Mouse (Mus musculus) layer of hippocampus, adult 8-10 months (tissue): ENCODE measurements around the gene Lrrd1. TPM values are rescaled to one million over a fixed set of nuclear protein-coding genes. Genes with fewer than 3 reads are reported as not detected.
"Not testable (repeated sequence)": the region's sequence is repeated elsewhere in the genome, so short reads cannot be mapped to it uniquely, and the experiment has no call there.

Experiments
- DNase-seq, 2 experiments: peaks; one replicate each; pipeline ENCODE4 v3.0.0; 2022; ENCODE audit warnings: low spot score in 2 of 2
- total RNA-seq, 4 experiments: library from RNA; stranded (reverse); gene quantifications; 2 replicates each; pipeline ENCODE4 v1.2.4; 2022

The Lrrd1 gene
- total RNA-seq, result under 1 TPM; 0.14 to 0.49 (median 0.30) TPM

DNA sequence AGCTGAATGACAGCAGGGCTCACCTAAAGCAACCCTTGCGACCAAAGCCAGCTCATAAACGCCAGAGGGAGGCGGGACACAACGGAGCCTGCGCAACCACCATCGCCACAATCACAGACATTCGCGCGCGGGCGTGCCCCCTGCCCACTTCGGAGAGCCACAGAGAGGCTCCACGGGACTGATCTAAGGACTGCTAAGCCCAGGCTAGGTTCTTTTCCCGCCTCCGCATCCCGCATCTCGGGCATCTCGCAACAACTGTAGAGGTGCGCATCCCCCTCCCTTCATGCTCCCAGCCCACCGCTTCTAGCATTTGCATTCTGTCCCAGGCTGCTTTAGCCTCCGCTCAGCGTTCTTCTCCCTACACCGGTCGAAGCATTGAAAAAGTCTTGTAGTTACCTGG, at the start of gene Lrrd1:
Gene Lrrd1 (plus strand): TSS at position 148 of the 400 bp plus-strand sequence.
- no peak for DNase-seq

DNA sequence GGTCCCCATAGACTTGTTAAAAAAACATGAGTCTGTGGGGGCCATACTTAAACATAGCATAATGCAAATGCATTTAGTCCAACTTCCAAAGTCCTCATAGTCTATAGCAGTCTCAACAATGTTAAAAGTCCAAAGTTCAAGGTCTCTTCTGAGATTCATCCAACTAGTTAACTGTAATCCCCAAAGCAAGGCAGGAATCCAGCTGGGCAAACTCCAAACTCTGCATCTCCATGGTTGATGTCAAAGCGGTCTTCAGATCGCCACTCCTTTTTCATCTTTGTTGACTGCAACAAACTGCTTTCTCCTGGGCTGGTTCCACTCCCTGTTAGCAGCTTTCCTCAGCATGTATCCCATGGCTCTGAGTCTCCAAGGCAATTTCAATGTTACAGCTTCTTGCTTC, 47.9 kb upstream of the Lrrd1 start:
- not testable (repeated sequence) for DNase-seq

DNA sequence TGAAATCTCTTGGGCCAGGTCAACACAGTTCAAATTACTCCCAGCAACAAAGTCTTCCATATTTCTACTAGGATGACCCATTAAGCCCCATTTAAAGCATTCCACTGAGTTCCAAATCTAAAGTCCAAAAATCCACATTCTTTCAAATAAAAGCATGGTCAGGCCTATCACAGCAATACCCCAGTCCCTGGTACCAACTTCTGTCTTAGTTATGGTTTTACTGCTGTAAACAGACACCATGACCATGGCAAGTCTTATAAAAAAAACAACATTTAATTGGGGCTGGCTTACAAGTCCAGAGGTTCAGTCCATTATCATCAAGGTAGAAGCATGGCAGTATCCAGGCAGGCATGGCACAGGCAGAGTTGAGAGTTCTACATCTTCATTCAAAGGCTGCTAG, 46.3 kb upstream of the Lrrd1 start:
- not testable (repeated sequence) for DNase-seq

DNA sequence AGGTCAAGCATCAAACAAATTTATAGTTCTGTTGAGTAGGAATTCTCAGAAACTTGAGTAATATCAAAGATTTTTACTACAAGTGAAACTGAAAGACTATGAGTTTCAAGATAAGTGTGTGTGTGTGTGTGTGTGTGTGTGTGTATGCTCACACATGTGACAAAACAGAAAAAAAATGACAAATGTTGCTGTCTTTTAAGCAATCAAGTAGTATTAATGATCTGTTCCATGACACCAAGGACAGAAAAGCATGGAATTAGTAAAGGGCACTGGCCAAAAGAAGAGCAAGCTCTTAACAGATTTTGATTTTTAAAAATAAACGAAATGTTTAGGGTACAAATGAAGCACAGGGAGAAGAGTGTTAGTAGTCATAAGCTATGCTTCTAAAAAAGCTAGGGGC, 44.9 kb upstream of the Lrrd1 start:
- no peak for DNase-seq

DNA sequence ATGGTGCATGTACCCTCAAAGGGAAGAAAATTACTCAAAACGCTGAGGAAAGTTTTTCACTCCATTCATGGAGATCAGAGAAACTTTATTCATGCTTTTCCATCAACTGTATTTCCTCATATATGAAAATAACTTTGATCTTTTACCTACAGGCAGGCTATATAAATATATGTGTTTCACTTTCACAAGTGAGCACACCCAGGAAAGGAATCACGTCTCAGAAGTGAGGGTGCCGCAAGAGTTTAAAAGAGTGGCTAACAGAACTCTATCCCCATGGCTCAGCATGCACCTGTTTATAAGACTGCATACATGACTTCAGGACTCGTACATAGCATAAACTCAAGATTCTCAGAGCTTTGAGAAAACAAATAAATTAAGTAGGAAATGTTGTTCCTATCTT, 44.1 kb upstream of the Lrrd1 start:
- no peak for DNase-seq

DNA sequence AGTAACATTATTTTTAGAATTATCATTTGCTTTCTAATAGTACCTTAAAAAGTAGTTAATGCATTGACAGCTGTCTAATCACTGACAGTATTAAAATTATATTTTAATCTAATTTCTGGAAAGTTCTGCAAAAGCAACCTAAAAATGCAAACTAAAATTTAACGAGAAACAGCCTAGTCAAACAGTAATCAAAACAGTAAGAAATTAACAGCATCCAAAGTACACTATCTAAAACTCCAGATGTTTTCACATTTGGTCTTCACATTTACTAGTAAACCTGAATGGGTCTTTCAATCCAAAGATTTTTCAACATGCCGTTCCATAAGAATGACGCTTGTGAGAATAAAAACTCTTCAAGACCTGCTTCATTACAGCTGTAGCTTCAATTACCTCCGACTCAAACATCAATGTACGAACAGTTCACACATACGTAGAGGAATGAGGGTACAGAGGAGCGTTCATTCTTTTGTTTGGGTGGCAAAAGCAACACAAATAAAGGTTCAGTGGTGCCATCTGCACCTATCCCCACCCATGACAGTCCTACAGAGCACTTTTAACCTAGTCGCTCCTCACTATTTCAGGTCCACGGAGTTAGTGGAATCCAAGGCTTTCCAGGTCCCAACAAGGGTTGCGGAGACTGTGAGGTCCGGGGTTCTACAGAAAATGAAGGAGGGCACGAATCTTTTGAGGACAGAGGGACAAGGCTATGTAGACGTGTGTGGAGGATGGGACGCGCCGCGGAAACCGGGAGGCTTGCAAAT, 43.1 kb upstream of the Lrrd1 start:
- DNase-seq, result peak in 1 of 2 experiments; percentile 20

DNA sequence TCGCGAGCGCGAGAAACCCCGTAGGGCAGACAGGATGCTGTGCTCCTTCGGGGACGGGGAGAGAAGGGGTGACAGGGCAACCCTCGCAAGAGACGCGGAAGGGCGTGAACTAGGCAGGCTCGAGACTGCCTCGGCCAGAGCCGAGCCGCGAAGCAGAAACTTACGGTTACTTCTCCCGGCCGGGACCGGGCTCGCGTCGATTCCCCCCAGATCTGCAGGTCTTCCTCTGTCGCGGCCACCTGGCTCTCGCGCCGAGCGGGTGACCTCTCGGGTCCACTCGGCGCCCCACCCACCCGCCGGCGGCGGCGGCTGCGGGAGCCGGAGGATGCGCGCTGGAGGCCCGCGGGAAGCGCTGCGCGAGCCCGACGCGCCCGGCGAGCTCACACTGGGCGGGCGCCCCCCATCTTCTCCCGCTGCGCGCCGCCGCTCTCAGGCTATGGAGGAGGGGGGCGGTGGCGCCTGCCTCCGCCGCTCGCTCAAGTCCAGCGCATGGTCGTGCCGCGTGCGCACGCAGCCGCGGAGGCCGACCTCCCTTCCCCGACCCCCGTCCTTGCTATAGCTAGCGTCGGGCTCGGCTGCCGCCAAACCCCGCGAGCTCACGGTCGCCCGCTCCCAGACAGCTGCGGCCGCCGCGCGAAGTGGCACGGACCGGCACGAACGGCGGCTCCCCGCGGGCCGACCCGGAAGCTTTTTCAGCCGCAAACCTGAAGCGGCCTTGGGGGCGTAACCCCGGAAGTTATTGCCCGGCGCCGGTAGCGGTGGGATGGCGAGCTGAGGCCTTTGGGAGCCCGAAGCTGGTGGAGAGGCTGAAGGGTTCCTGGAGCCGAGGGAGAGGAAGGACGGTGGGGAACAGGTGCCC, 42.3 kb upstream of the Lrrd1 start, which contains the start of the genes Ankib1 and Krit1:
Gene Ankib1 (minus strand): TSS at position 493 of the 859 bp plus-strand sequence.
Gene Krit1 (plus strand): TSS at position 752 of the 859 bp plus-strand sequence.
- DNase-seq, result peak; percentile 83 to 88

DNA sequence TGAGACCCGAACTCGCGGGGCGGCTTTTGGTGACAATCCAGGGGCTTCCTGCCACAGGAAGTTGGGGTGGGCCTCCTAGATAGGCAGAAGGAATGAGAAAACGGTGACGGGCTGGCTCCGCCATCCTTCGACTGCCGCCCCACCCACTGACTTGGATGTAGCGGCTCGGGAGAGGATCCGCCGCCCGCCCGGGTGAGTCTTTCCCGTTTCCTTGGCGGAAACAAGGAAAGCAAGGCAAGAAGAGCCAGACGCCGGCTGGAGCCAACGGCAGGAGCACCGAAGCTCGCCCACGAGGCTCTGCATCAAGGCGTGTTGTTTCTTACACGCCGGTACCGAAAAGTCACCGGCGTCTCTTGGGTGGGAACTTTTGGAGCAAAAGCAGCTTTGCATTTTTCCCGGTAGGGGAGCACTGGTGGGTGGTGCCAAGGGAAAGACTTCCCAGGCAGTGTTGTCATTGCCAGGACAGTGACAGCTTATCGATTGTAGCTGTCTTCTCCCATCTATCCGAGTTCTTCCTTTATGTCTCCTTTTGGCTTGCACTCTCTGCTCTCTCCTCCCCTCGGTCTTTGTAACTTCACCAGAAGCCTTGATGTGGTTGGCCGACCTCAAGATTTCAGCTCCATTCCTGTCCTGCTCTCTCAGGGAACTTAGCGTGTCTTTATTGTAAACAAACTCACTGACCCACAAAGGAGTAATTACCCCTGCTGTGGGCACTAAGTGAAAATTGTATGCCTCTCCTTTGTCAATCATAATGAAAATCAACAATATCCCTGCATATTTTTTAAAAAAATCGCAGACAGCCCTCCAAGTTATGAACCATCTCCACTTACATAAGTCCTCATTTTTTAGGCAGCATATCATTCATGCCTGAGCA, 41.4 kb upstream of the Lrrd1 start:
- DNase-seq, result no peak

DNA sequence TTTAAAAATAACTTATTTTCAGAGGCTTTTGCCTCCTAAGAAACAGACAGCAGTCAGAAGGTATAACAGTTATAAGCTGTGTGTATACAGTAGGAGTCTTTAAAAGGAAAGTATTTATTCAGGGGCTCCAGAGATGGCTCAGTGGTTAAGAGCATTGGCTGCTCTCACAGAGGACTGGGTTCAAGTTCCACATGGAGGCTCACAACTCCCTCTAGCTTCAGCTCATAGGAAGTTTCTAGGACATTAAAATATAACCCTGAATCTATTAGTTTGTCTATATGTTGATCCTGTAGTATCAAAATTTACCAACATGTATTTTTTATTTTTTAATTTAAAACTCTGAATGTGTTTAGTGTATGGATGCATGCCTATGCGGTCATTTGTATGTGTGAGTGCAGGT, 36.5 kb upstream of the Lrrd1 start:
- DNase-seq, result no peak

DNA sequence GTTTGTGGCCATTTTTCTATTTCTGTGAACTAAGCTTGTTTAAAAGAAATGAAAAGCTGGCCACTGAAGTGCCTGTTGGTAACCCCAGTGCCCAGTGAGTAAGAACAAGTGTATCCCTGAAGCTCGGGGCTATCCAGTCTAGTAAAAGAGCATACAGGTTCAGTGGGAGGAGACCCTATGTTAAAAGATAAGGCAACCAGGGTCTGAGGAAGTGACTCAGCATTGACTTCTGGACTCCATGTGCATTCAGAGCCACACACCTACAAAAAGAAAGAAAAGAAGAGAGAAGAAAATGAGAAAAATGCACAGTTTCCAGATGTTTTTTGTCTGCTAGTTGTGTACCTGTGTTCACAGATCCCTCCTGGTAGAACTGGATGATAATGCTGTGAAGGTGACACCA, 10.9 kb upstream of the Lrrd1 start:
- DNase-seq, result no peak

DNA sequence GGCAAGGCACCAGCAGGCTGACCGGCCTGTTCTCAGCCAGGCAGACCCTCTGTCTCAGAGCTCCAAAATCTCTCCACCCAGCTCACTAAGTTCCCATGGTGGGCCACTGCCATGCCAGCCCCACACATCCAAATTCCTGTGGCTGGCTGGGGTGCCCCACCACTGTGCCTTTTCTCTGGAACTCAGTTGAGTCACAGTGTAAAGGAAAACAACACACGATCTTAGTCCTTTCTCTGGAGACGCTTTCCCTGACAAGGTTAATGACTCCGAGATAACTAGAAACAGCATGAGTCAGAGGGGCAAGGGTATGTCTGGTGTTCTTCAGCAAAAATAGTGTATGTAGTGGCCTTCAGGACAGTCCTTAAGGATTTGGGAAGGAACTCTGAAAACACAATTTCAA, 25.2 kb downstream of the Lrrd1 start:
- no peak for DNase-seq

DNA sequence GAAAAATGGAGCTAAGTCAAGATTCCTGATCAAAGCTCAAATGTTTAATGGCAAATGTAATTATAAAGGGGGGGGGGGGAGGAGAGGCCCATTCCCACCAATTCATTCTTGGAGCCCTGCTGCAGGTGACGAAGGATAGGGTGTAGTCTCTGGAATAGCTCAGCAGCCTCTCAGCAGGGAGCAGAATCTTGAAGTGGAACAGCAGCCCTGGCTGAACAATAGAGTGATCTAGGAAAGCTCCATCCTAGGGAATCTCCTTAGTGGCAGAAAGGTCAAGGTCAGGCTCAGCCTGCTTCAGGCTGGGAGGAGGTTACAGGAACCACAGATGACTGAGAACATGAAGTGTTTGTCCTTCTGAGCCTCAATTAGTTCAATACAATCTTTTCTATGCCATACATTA, 27.4 kb downstream of the Lrrd1 start:
- no peak for DNase-seq

DNA sequence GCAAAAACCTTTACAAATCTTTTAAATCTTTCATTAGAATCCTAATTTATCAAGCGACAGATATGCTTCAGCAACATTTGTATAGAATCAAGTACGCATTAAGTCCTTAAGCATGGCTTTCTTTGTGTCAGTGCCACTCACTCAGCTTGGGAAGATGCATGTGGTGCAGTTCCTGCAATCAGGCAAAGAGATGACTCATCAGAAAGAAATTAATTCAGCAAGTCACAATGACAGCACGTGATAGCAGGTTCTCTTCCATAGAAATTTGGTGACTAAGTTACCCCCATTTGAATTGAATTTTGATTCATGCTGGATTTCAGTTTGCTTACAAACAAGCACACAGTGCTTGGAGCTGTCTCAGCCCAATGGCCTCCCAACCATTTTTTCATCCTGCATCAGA, 28.5 kb downstream of the Lrrd1 start:
- no peak for DNase-seq

DNA sequence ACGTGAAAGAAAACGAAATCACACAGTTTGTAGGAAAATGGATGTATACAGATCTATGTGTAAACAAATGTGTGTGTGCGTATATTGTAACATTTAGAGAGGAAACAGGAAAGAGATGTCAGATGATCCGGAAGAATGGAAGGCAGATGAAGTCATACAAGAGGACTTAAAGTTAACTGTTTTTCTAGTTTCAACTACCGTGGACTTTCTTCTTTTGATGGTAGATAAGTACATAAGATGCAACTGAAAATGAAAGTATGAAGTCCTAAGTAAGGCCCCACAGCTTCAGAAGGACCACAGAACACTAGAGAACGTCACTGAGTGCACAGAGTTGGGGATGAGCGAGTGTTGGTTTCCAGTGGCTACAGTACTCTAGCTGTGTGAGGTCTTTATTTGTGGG, 41.9 kb downstream of the Lrrd1 start:
- DNase-seq, result not testable (repeated sequence)

DNA sequence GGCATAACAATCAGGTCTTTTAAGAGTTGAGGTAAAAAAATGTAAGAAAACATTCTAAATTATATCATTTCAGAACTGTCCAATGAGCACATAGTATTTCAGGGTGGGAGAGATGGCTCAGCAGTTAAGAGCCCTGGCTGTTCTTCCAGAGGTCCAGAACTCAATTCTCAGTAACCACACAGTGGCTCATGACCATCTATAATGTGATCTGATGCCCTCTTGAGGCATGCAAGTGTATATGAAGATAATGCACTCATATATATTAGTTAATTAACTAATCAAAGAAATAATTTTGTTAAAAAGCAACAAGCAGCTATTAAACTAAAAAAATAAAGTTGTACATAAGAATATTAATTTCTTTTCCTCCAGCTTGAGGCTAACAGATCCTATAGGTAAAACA, 44.2 kb downstream of the Lrrd1 start:
- DNase-seq, result no peak

DNA sequence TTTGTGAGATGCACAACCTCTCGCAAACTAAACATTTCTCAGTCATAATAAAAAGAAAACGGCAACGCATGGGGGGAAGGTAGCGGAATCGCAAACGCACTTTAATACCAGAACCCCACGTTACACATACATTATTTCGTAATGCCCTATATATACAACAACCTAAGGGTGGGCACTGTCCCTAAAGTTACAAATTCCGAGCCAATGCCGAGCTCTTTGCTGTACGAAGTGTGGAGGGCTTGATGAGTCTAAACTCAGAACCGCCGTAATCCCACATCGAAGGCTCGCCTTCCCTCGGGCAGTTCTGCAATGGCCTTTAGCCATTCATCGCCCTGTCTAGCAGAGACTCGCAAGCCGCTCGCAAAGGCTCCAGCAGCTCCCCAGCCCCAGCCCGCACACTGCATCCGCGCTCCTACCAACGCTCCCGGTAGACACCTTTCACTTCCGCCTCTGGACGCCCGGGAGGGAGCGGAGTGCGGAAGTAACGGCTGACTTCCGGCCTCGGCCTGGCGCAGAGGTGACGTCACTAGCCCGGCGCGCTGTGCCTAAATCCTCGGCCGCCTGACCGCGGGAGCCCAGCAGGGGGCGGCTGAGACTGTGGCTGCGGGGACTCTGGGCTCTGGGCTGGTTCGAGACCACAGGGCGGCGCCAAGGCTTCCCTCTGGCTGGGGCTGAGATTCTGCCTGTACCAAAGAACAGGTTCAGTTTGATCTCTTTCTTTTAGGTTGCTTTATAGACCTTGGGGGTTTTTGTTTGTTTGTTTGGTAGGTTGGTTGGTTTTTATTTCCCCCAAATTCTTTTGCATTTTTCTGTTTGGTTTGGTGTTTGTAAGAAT, 48.7 kb downstream of the Lrrd1 start, which contains the start of gene Mterf1a:
Gene Mterf1a (minus strand): TSS at position 475 of the 835 bp plus-strand sequence.
- DNase-seq, result peak; percentile 16 to 36

DNA sequence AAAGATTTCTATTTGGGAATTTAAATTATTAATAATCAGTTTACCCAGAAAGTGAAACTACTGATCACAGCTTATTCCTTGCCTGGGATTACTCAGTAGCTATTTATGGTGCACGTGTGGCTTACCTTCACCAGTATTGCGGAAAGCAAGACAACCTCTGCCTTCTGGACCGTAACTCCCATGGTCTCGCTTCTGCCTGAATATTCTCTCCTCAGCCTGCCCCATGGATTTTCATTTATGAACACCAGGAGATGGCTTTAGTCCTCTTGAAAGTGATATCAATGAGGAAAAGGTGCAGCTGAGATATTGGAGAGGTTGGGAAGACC, 49.3 kb downstream of the Lrrd1 start:
- DNase-seq, result not testable (repeated sequence)

DNA sequence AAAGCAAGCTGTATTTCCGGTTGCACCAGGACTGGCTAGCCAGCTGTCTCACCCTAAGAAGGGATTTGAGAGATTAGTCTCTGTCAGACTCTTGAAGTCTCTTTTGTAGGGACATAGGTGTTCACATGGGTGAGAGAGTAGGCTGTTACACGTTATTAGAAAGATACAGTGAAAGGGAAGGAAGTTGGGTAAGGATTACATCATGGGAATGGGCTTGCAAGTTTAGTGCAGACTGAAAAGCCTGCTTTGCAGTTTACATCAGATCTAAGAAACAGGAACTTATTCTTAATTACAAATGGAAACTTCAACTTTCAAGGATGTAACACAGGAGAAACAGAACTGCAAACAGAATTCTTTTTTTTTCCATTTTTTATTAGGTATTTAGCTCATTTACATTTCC, 60.5 kb downstream of the Lrrd1 start:
- no peak for DNase-seq
